Mouse (Mus musculus): Measurements from ENCODE around the gene Grik3. TPM values are rescaled to one million over a fixed set of nuclear protein-coding genes. Genes with fewer than 3 reads are reported as not detected.

Gene Grik3
- total and polyA plus RNA-seq, 3 experiments, result under 0.01 TPM; not detected in 2

DNA sequence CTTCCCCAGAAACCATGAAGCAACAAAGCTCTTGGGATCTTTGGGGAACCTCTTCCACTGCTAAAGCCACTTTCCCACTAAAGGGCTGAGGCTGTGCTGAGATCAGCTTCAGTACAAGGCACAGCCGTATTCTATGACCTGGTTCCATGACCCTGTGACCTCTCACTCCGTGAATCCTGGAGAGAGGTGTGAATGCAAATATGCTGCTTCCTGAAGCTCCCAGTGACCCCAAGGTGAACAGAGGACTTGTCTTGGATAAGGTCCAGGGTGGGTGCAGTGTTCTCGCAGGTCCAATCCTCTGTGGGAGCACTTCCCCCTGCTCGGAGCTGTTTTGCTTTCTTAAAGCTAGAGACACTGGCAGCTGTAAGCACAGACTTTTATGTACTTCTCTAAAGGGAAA lies 102.2 kb downstream of the Grik3 start:
- Histone ChIP-seq H3K4me3 (ENCODE audit: control insufficient read depth in 1 of 2, insufficient read depth in 1 of 2, low read depth in 2 of 2, low read length in 2 of 2) (no peak overlapping the region), H3K27me3 (ENCODE audit: control insufficient read depth in 1 of 2, insufficient read depth in 2 of 2, low read length in 2 of 2) (no peaks in the 10 kb centered on the region)
- DNase-seq (ENCODE audit: low read depth, low spot score), result no peak

DNA sequence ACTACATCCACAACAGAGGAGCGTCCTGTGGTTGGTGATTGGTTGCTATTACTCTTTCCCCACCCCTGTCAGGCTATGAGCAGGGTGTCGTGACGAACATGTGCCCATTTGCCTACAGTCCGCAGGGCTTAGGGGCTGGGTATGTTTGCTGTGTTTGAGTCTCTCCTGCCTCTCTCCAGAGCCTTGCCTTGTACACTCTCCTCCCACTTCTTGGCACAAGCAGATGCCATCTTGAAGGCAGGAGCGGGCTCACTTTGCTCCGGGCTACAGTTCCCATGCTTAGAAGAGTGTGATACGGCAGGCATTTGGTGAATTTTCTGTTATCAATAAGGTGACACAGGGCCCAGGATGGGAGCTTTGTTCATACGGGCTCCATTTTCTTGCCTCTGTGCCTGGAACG lies 104.5 kb downstream of the Grik3 start:
- no peaks in the 10 kb centered on the region for H3K9me3 ChIP-seq (replicated peaks; ENCODE audit: insufficient read depth, low read length)
- H3K36me3 ChIP-seq (ENCODE audit: control insufficient read depth in 1 of 2, insufficient read depth in 2 of 2, low read length in 2 of 2), result no peaks in the 10 kb centered on the region
- no peaks in the 10 kb centered on the region for H3K79me2 ChIP-seq (ENCODE audit: control insufficient read depth, insufficient read depth, low read length, poor library complexity)
- no peak overlapping the region for H3K9ac ChIP-seq (ENCODE audit: control insufficient read depth, low read depth, low read length, poor library complexity, severe bottlenecking)
- no peak overlapping the region for H3K4me3 ChIP-seq (ENCODE audit: control insufficient read depth in 1 of 2, insufficient read depth in 1 of 2, low read depth in 2 of 2, low read length in 2 of 2)
- DNase-seq (ENCODE audit: low read depth, low spot score), result no peak
- H3K4me1 ChIP-seq (ENCODE audit: control insufficient read depth in 1 of 2, insufficient read depth in 2 of 2, low read length in 2 of 2), result no peaks in the 10 kb centered on the region
- H3K27me3 ChIP-seq (ENCODE audit: control insufficient read depth in 1 of 2, insufficient read depth in 2 of 2, low read length in 2 of 2), result no peaks in the 10 kb centered on the region
- no peak overlapping the region for H3K27ac ChIP-seq (ENCODE audit: control insufficient read depth, low read depth, low read length)
- TF ChIP-seq SIN3A (IDR thresholded peaks at IDR 0.05; ENCODE audit: low read length), result no peak
- no peak for TF ChIP-seq CHD1 (IDR thresholded peaks at IDR 0.05; ENCODE audit: low read depth, low read length)
- TF ChIP-seq UBTF (IDR thresholded peaks at IDR 0.05; ENCODE audit: borderline replicate concordance, insufficient read depth, low read depth, low read length), result no peak
- no peak for TF ChIP-seq CTCF (IDR thresholded peaks at IDR 0.05 in 2 of 3, conservative IDR thresholded peaks at IDR 0.05 in 1 of 3; ENCODE audit: control insufficient read depth in 1 of 3, insufficient read depth in 1 of 3, low read depth in 2 of 3, low read length in 3 of 3, poor library complexity in 1 of 3, severe bottlenecking in 1 of 3)
- no peak for TF ChIP-seq ELF1 (IDR thresholded peaks at IDR 0.05; ENCODE audit: low read depth, low read length)
- TF ChIP-seq MYC (IDR thresholded peaks at IDR 0.05; ENCODE audit: low read depth, low read length), result no peak
- no peak for TF ChIP-seq GATA1 (IDR thresholded peaks at IDR 0.05; ENCODE audit: low read depth, low read length)
- no peak for TF ChIP-seq ZNF384 (IDR thresholded peaks at IDR 0.05; ENCODE audit: low read depth, low read length)
- TF ChIP-seq NRF1 (IDR thresholded peaks at IDR 0.05; ENCODE audit: insufficient read depth, low read depth, low read length, poor library complexity, severe bottlenecking), result no peak
- TF ChIP-seq MAX (IDR thresholded peaks at IDR 0.05; ENCODE audit: low read length), result no peak
- TF ChIP-seq POLR2A (IDR thresholded peaks at IDR 0.05; ENCODE audit: control insufficient read depth in 1 of 2, insufficient read depth in 1 of 2, low read depth in 1 of 2, low read length in 2 of 2, poor library complexity in 1 of 2), result no peak
- TF ChIP-seq ZC3H11A (IDR thresholded peaks at IDR 0.05; ENCODE audit: low read depth, low read length), result no peak
- no peak for TF ChIP-seq ZKSCAN1 (IDR thresholded peaks at IDR 0.05; ENCODE audit: low read depth, low read length)
- TF ChIP-seq RCOR1 (IDR thresholded peaks at IDR 0.05; ENCODE audit: low read depth, low read length), result no peak

More for the DNA sequence above, 102.2 kb downstream of the Grik3 start:
- H3K9me3 ChIP-seq (replicated peaks; ENCODE audit: insufficient read depth, low read length), result no peaks in the 10 kb centered on the region
- no peaks in the 10 kb centered on the region for H3K79me2 ChIP-seq (ENCODE audit: control insufficient read depth, insufficient read depth, low read length, poor library complexity)
- H3K36me3 ChIP-seq (ENCODE audit: control insufficient read depth in 1 of 2, insufficient read depth in 2 of 2, low read length in 2 of 2), result no peaks in the 10 kb centered on the region
- no peak overlapping the region for H3K27ac ChIP-seq (ENCODE audit: control insufficient read depth, low read depth, low read length)
- no peaks in the 10 kb centered on the region for H3K4me1 ChIP-seq (ENCODE audit: control insufficient read depth in 1 of 2, insufficient read depth in 2 of 2, low read length in 2 of 2)
- no peak overlapping the region for H3K9ac ChIP-seq (ENCODE audit: control insufficient read depth, low read depth, low read length, poor library complexity, severe bottlenecking)
- no peak for TF ChIP-seq MXI1 (IDR thresholded peaks at IDR 0.05; ENCODE audit: low read depth, low read length)
- no peak for TF ChIP-seq TAL1 (IDR thresholded peaks at IDR 0.05; ENCODE audit: low read length)
- no peak for TF ChIP-seq ZKSCAN1 (IDR thresholded peaks at IDR 0.05; ENCODE audit: low read depth, low read length)
- no peak for TF ChIP-seq USF1 (IDR thresholded peaks at IDR 0.05; ENCODE audit: low read depth, low read length)
- no peak for TF ChIP-seq POLR2AphosphoS2 (IDR thresholded peaks at IDR 0.05; ENCODE audit: low read length)
- TF ChIP-seq RCOR1 (IDR thresholded peaks at IDR 0.05; ENCODE audit: low read depth, low read length), result no peak
- TF ChIP-seq TCF12 (IDR thresholded peaks at IDR 0.05; ENCODE audit: low read depth, low read length), result no peak
- TF ChIP-seq ETS1 (IDR thresholded peaks at IDR 0.05; ENCODE audit: low read depth, low read length), result no peak
- no peak for TF ChIP-seq NELFE (IDR thresholded peaks at IDR 0.05; ENCODE audit: low read depth, low read length)
- TF ChIP-seq USF2 (IDR thresholded peaks at IDR 0.05; ENCODE audit: borderline replicate concordance in 1 of 2, insufficient read depth in 1 of 2, low read depth in 1 of 2, low read length in 2 of 2), result no peak
- TF ChIP-seq POLR2A (IDR thresholded peaks at IDR 0.05; ENCODE audit: control insufficient read depth in 1 of 2, insufficient read depth in 1 of 2, low read depth in 1 of 2, low read length in 2 of 2, poor library complexity in 1 of 2), result no peak
- no peak for TF ChIP-seq ZMIZ1 (IDR thresholded peaks at IDR 0.05; ENCODE audit: low read depth, low read length)

All from MEL (cell line).